40 mouse cellular contexts compared by ENCODE assay signal in the genomic region with DNA sequence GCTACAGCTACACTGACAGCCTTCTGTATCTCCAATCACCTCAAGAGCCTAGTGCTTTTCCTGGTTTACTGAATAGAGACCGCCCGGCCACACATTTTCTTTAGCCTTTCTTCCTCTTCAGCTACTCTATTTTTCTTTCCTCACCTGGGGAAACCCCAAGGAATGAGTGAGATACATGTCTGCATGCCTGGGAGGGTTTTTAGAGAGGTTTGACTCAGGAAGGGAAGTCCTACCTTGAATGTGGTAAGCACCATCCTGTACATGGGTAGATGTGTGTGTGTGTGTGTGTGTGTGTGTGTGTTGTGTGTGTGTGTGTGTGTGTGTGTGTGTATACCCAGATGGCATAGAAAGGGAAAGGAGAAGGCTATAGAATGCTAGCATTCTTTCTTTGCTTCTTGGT. TPM values are rescaled to one million over a fixed set of nuclear protein-coding genes. Genes with fewer than 3 reads are reported as not detected.
"Had no signal": no experiment of that assay in that cellular context is flagged by ENCODE, and none has a peak within 500 bp of the region (broad histone marks: within the 10 kb centered on the region; RNA-seq: fewer than 3 reads in every experiment).

No protein-coding gene starts in this region.

- H3K9ac ChIP-seq: limb, embryonic 12.5 days; limb, embryonic 13.5 days; limb, embryonic 15.5 days; liver, embryonic 12.5 days; liver, embryonic 13.5 days; liver, embryonic 14.5 days; liver, embryonic 15.5 days; liver, postnatal 0 days; lung, embryonic 14.5 days; lung, embryonic 15.5 days; midbrain, embryonic 12.5 days; midbrain, embryonic 13.5 days; midbrain, embryonic 15.5 days; neural tube, embryonic 12.5 days had no signal

- H3K36me3 ChIP-seq: limb, embryonic 10.5 days; liver, embryonic 13.5 days; liver, embryonic 15.5 days; midbrain, embryonic 10.5 days; midbrain, embryonic 12.5 days; midbrain, embryonic 13.5 days; midbrain, embryonic 15.5 days; neural tube, embryonic 12.5 days had no signal

- H3K4me1 ChIP-seq: limb, embryonic 10.5 days; limb, embryonic 12.5 days; limb, embryonic 13.5 days; limb, embryonic 15.5 days; liver, embryonic 12.5 days; liver, embryonic 13.5 days; liver, embryonic 15.5 days; lung, embryonic 15.5 days; megakaryocyte, embryonic 14.5 days; midbrain, embryonic 10.5 days; midbrain, embryonic 12.5 days; midbrain, embryonic 13.5 days; midbrain, embryonic 15.5 days; neural tube, embryonic 12.5 days had no signal

- H3K4me2 ChIP-seq: limb, embryonic 12.5 days; limb, embryonic 13.5 days; limb, embryonic 15.5 days; liver, embryonic 11.5 days; liver, embryonic 12.5 days; liver, embryonic 13.5 days; liver, embryonic 15.5 days; lung, embryonic 14.5 days; lung, embryonic 15.5 days; midbrain, embryonic 11.5 days; midbrain, embryonic 12.5 days; midbrain, embryonic 13.5 days; midbrain, embryonic 15.5 days; neural tube, embryonic 12.5 days had no signal

- H3K9me3 ChIP-seq: limb, embryonic 10.5 days; limb, embryonic 12.5 days; limb, embryonic 13.5 days; limb, embryonic 15.5 days; liver, embryonic 12.5 days; liver, embryonic 13.5 days; liver, embryonic 15.5 days; lung, embryonic 15.5 days; midbrain, embryonic 10.5 days; midbrain, embryonic 12.5 days; midbrain, embryonic 13.5 days; midbrain, embryonic 15.5 days; neural tube, embryonic 12.5 days had no signal

- H3K4me3 ChIP-seq: limb, embryonic 10.5 days; limb, embryonic 12.5 days; limb, embryonic 13.5 days; limb, embryonic 15.5 days; liver, embryonic 12.5 days; liver, embryonic 13.5 days; liver, embryonic 15.5 days; lung, embryonic 15.5 days; megakaryocyte, embryonic 14.5 days; midbrain, embryonic 10.5 days; midbrain, embryonic 12.5 days; midbrain, embryonic 13.5 days; midbrain, embryonic 15.5 days; myocyte; neural tube, embryonic 12.5 days had no signal

- DNase-seq: left cerebral cortex, postnatal 4 days; liver; liver, embryonic 13.5 days; liver, postnatal 0 days; lung, adult 18-20 months; lung, adult 2 months; lung, embryonic 14.5 days; lung, postnatal 10 days; lung, postnatal 14 days; lung, postnatal 36 days; lung, postnatal 4 days; midbrain, embryonic 14.5 days had no signal

- H3K27me3 ChIP-seq: limb, embryonic 12.5 days; limb, embryonic 13.5 days; limb, embryonic 15.5 days; liver, embryonic 12.5 days; liver, embryonic 13.5 days; liver, embryonic 15.5 days; lung, embryonic 15.5 days; megakaryocyte, embryonic 14.5 days; midbrain, embryonic 12.5 days; midbrain, embryonic 13.5 days; midbrain, embryonic 15.5 days; neural tube, embryonic 12.5 days had no signal

- H3K27ac ChIP-seq: limb, embryonic 10.5 days; limb, embryonic 12.5 days; limb, embryonic 13.5 days; limb, embryonic 15.5 days; liver, embryonic 12.5 days; liver, embryonic 13.5 days; liver, embryonic 14.5 days; liver, embryonic 15.5 days; lung, embryonic 15.5 days; macrophage; midbrain, embryonic 10.5 days; midbrain, embryonic 12.5 days; midbrain, embryonic 13.5 days; midbrain, embryonic 15.5 days; neural tube, embryonic 12.5 days had no signal

- ATAC-seq: liver, embryonic 12.5 days; liver, postnatal 0 days; lung, postnatal 0 days; midbrain, embryonic 13.5 days; midbrain, embryonic 15.5 days had no signal

RNA-seq across cellular contexts. Expression of gene Ghsr, which starts 40.1 kb away (rescaled TPM):
- total RNA-seq: liver, adult 2 months; megakaryocyte progenitor cell, adult 5-6 weeks; megakaryocyte, adult 5-6 weeks; megakaryocyte-erythroid progenitor cell, adult 5-6 weeks; monocyte, adult 5-6 weeks had no signal
- polyA plus RNA-seq: limb, embryonic 10.5 days; limb, embryonic 11.5 days; limb, embryonic 12.5 days; limb, embryonic 13.5 days; limb, embryonic 14.5 days; limb, embryonic 15.5 days; liver, adult 2 months; liver, embryonic 11.5 days; liver, embryonic 12.5 days; liver, embryonic 13.5 days; liver, embryonic 14.5 days; liver, embryonic 15.5 days; liver, embryonic 16.5 days; liver, postnatal 0 days; lung, adult 2 months; lung, embryonic 14.5 days; lung, embryonic 15.5 days; lung, embryonic 16.5 days; lung, postnatal 0 days; macrophage; myocyte had no signal
